Mouse (Mus musculus) liver, embryonic 16.5 days (tissue): ENCODE results near the gene Atg2b. TPM values are rescaled to one million over a fixed set of nuclear protein-coding genes. Genes with fewer than 3 reads are reported as not detected.

Source experiments
- ATAC-seq: fragments of 200-750 bp; cut with Nextera tagmentation; 2 replicates; pipeline ENCODE4 v1.8.0; 2017; ENCODE audit warnings: low read depth, mild to moderate bottlenecking, moderate number of reproducible peaks, moderate library complexity
- H3K27ac ChIP-seq: fragments of 300-500 bp; sonication (generic); 2 replicates; pipeline ENCODE4 v1.5.1; 2014; ENCODE audit warnings: mild to moderate bottlenecking, low read length
- H3K27me3 ChIP-seq: fragments of 300-500 bp; sonication (generic); 2 replicates; pipeline ENCODE4 v1.6.1; 2014; ENCODE audit warnings: low read depth, low read length, mixed read lengths; ENCODE audit not compliant: control insufficient read depth, insufficient read depth
- H3K36me3 ChIP-seq: fragments of 300-500 bp; sonication (generic); 2 replicates; pipeline ENCODE4 v1.6.1; 2014; ENCODE audit warnings: mild to moderate bottlenecking; ENCODE audit not compliant: control insufficient read depth, insufficient read depth
- H3K4me1 ChIP-seq: fragments of 300-500 bp; sonication (generic); 2 replicates; pipeline ENCODE4 v1.6.1; 2014; ENCODE audit warnings: low read depth, low read length, mixed read lengths; ENCODE audit not compliant: control insufficient read depth
- H3K4me2 ChIP-seq: fragments of 300-500 bp; sonication (generic); 2 replicates; pipeline ENCODE4 v1.6.1; 2014; ENCODE audit warnings: low read depth, low read length, mixed read lengths
- H3K4me3 ChIP-seq: fragments of 300-500 bp; sonication (generic); 2 replicates; pipeline ENCODE4 v1.5.1; 2014; ENCODE audit warnings: low read depth, mild to moderate bottlenecking, low read length
- H3K9ac ChIP-seq: fragments of 300-500 bp; sonication (generic); 2 replicates; pipeline ENCODE4 v1.6.1; 2014; ENCODE audit warnings: low read depth, low read length
- H3K9me3 ChIP-seq: fragments of 300-500 bp; sonication (generic); replicated peaks from 2 replicates; pipeline ENCODE4 v1.6.1; 2016; ENCODE audit warnings: low read length; ENCODE audit not compliant: control insufficient read depth
- WGBS: fragments of 180-500 bp; shearing (Covaris S2); extraction: QIAGEN DNeasy Blood & Tissue Kit; methylation state at CpG from one replicate; pipeline ENCODE4 v1.1.7; 2014; ENCODE audit not compliant: insufficient replicate concordance; 5-methylcytosine and 5-hydroxymethylcytosine counted together
- polyA plus RNA-seq: library from polyadenylated mRNA; unstranded; fragments of >200 nt; fragmentation: Nextera tagmentation; extraction: Ambion mirVana; gene quantifications from 2 replicates; pipeline ENCODE4 v1.2.1, GENCODE M21; 2015

The Atg2b gene
- polyA plus RNA-seq, 1 experiment from 2014 or later = 7.3 TPM

- no peak overlapping the region for H3K9ac ChIP-seq
- 76% methylated on average over 13 of the region's 13 CpGs for WGBS
- no peaks in the 10 kb centered on the region for H3K36me3 ChIP-seq
- no peak overlapping the region for H3K4me2 ChIP-seq
- H3K27ac ChIP-seq = no peak overlapping the region
- H3K9me3 ChIP-seq = no peaks in the 10 kb centered on the region
- peaks cover 17% of the 10 kb centered on the region for H3K4me1 ChIP-seq
- no peak overlapping the region for H3K4me3 ChIP-seq
- H3K27me3 ChIP-seq = no peaks in the 10 kb centered on the region
- ATAC-seq = no peak
Measured at GRCm38 (mm10) chr12:105689435-105689834, 4.4 kb upstream of the Atg2b start.

GRCm38 (mm10) chr12:105688546-105688945 lies 3.5 kb upstream of the Atg2b start:
- Histone ChIP-seq H3K9ac (no peak overlapping the region), H3K9me3 (no peaks in the 10 kb centered on the region), H3K4me2 (no peak overlapping the region), H3K27me3 (no peaks in the 10 kb centered on the region), H3K4me1 (peaks cover 19% of the 10 kb centered on the region), H3K4me3 (no peak overlapping the region), H3K36me3 (no peaks in the 10 kb centered on the region), H3K27ac (0 out of 2 replicates have a peak overlapping the region, but pooled peaks have one; percentile 9)
- 59% methylated on average over 4 of the region's 4 CpGs for WGBS
- ATAC-seq = no peak

GRCm38 (mm10) chr12:105687416-105687815 lies 2.4 kb upstream of the Atg2b start:
- no peaks in the 10 kb centered on the region for H3K27me3 ChIP-seq
- H3K9ac ChIP-seq = no peak overlapping the region
- H3K4me2 ChIP-seq = no peak overlapping the region
- peak overlapping the region; percentile 39; the same call in 1 of the 2 replicates for H3K27ac ChIP-seq
- ATAC-seq = no peak
- no peak overlapping the region for H3K4me3 ChIP-seq
- peaks cover 28% of the 10 kb centered on the region for H3K4me1 ChIP-seq
- no peaks in the 10 kb centered on the region for H3K9me3 ChIP-seq
- WGBS = 75% methylated on average over 4 of the region's 4 CpGs
- no peaks in the 10 kb centered on the region for H3K36me3 ChIP-seq

- H3K4me2 ChIP-seq = no peak overlapping the region
- no peaks in the 10 kb centered on the region for H3K36me3 ChIP-seq
- H3K27me3 ChIP-seq = no peaks in the 10 kb centered on the region
- peaks cover 32% of the 10 kb centered on the region for H3K4me1 ChIP-seq
- no peak for ATAC-seq
- H3K9me3 ChIP-seq = no peaks in the 10 kb centered on the region
- H3K9ac ChIP-seq = no peak overlapping the region
- no peak overlapping the region for H3K4me3 ChIP-seq
- WGBS = 65% methylated on average over 3 of the region's 3 CpGs
- peak overlapping the region; percentile 78 for H3K27ac ChIP-seq
Measured at GRCm38 (mm10) chr12:105686791-105687190, 1.8 kb upstream of the Atg2b start.

- peaks cover 32% of the 10 kb centered on the region for H3K4me1 ChIP-seq
Measured at GRCm38 (mm10) chr12:105683933-105684901, 794 bp downstream of the Atg2b start, which contains the start of gene Gskip. Gene Gskip, plus strand, starts transcription at chr12:105684829.

GRCm38 (mm10) chr12:105678762-105679161 lies 6.2 kb downstream of the Atg2b start:
- Histone ChIP-seq H3K9me3 (no peaks in the 10 kb centered on the region), H3K4me2 (no peak overlapping the region), H3K36me3 (peaks cover 7% of the 10 kb centered on the region), H3K4me3 (no peak overlapping the region), H3K27ac (no peak overlapping the region), H3K27me3 (no peaks in the 10 kb centered on the region), H3K4me1 (peaks cover 15% of the 10 kb centered on the region), H3K9ac (no peak overlapping the region)
- ATAC-seq = no peak
- 62% methylated on average over 3 of the region's 3 CpGs for WGBS

More at GRCm38 (mm10) chr12:105683933-105684901, 794 bp downstream of the Atg2b start, which contains the start of gene Gskip:
- Histone ChIP-seq H3K27me3 (no peaks in the 10 kb centered on the region), H3K9me3 (no peaks in the 10 kb centered on the region), H3K4me3 (peak within 1 kb of the TSS; percentile 98), H3K36me3 (peaks cover 3% of the 10 kb centered on the region), H3K9ac (peak within 1 kb of the TSS; percentile 97), H3K4me2 (peak within 1 kb of the TSS; percentile 93), H3K27ac (peak within 1 kb of the TSS; percentile 93)
- under 1% methylated on average over 41 of the region's 41 CpGs for WGBS
- peak; percentile 30 for ATAC-seq

GRCm38 (mm10) chr12:105678211-105678610 lies 6.8 kb downstream of the Atg2b start:
- Histone ChIP-seq H3K4me1 (peaks cover 9% of the 10 kb centered on the region), H3K9ac (no peak overlapping the region), H3K4me3 (no peak overlapping the region), H3K9me3 (no peaks in the 10 kb centered on the region), H3K4me2 (no peak overlapping the region), H3K27ac (no peak overlapping the region), H3K27me3 (no peaks in the 10 kb centered on the region), H3K36me3 (peaks cover 12% of the 10 kb centered on the region)
- WGBS = 82% methylated on average over 7 of the region's 7 CpGs
- ATAC-seq = no peak

- Histone ChIP-seq H3K9ac (no peak overlapping the region), H3K36me3 (peaks cover 13% of the 10 kb centered on the region), H3K9me3 (no peaks in the 10 kb centered on the region), H3K4me3 (no peak overlapping the region), H3K4me1 (no peaks in the 10 kb centered on the region; the same call in 1 of the 2 replicates), H3K27me3 (no peaks in the 10 kb centered on the region), H3K4me2 (no peak overlapping the region), H3K27ac (no peak overlapping the region)
- WGBS = 40% methylated on average over 8 of the region's 8 CpGs
- peak; percentile 32; the same call in 1 of the 2 replicates for ATAC-seq
Measured at GRCm38 (mm10) chr12:105676274-105676673, 8.7 kb downstream of the Atg2b start.

- no peak overlapping the region for H3K9ac ChIP-seq
- 83% methylated on average over 7 of the region's 7 CpGs for WGBS
- peaks cover 48% of the 10 kb centered on the region for H3K36me3 ChIP-seq
- no peak for ATAC-seq
- H3K27ac ChIP-seq = no peak overlapping the region
- no peaks in the 10 kb centered on the region for H3K4me1 ChIP-seq
- no peaks in the 10 kb centered on the region for H3K27me3 ChIP-seq
- H3K9me3 ChIP-seq = no peaks in the 10 kb centered on the region
- no peak overlapping the region for H3K4me2 ChIP-seq
- H3K4me3 ChIP-seq = no peak overlapping the region
Measured at GRCm38 (mm10) chr12:105655850-105656249, 29.2 kb downstream of the Atg2b start.
